Mouse (Mus musculus) hindbrain, embryonic 16.5 days (tissue): ENCODE measurements around the gene Comp. TPM values are rescaled to one million over a fixed set of nuclear protein-coding genes. Genes with fewer than 3 reads are reported as not detected.

ENCODE experiments used
- ATAC-seq: fragments of 200-750 bp; cut with Nextera tagmentation; 2 replicates; pipeline ENCODE4 v1.8.0; 2017; ENCODE audit warnings: moderate TSS enrichment, moderate library complexity
- H3K27ac ChIP-seq: fragments of 300-500 bp; sonication (generic); 2 replicates; pipeline ENCODE4 v1.5.1; 2014; ENCODE audit warnings: low read depth, mild to moderate bottlenecking, control low read depth, low read length, moderate library complexity
- H3K27me3 ChIP-seq: fragments of 300-500 bp; sonication (generic); replicated peaks from 2 replicates; pipeline ENCODE4 v1.6.1; 2014; ENCODE audit warnings: low read length; ENCODE audit not compliant: control insufficient read depth, insufficient read depth
- H3K36me3 ChIP-seq: fragments of 300-500 bp; sonication (generic); 2 replicates; pipeline ENCODE4 v1.6.1; 2014; ENCODE audit warnings: mild to moderate bottlenecking, low read length, moderate library complexity, mixed read lengths; ENCODE audit not compliant: control insufficient read depth, insufficient read depth
- H3K4me1 ChIP-seq: fragments of 300-500 bp; sonication (generic); 2 replicates; pipeline ENCODE4 v1.6.1; 2014; ENCODE audit warnings: low read depth, low read length; ENCODE audit not compliant: control insufficient read depth, insufficient read depth
- H3K4me2 ChIP-seq: fragments of 300-500 bp; sonication (generic); 2 replicates; pipeline ENCODE4 v1.6.1; 2014; ENCODE audit warnings: mild to moderate bottlenecking, low read length, control low read depth, moderate library complexity
- H3K4me3 ChIP-seq: fragments of 300-500 bp; sonication (generic); 2 replicates; pipeline ENCODE4 v1.5.1; 2014; ENCODE audit warnings: mild to moderate bottlenecking, low read length, control low read depth, moderate library complexity
- H3K9ac ChIP-seq: fragments of 300-500 bp; sonication (generic); 2 replicates; pipeline ENCODE4 v1.6.1; 2014; ENCODE audit warnings: low read depth, mild to moderate bottlenecking, control low read depth, low read length, moderate library complexity
- H3K9me3 ChIP-seq: fragments of 300-500 bp; sonication (generic); 2 replicates; pipeline ENCODE4 v1.6.1; 2014; ENCODE audit warnings: mild to moderate bottlenecking, low read length, moderate library complexity; ENCODE audit not compliant: control insufficient read depth
- WGBS: fragments of 180-500 bp; shearing (Covaris S2); extraction: QIAGEN DNeasy Blood & Tissue Kit; methylation state at CpG from one replicate; pipeline ENCODE4 v1.1.7; 2014; 5-methylcytosine and 5-hydroxymethylcytosine counted together
- polyA plus RNA-seq: library from polyadenylated mRNA; unstranded; fragments of >200 nt; fragmentation: Nextera tagmentation; extraction: Ambion mirVana; gene quantifications from 2 replicates; pipeline ENCODE4 v1.2.1, GENCODE M21; 2015

The Comp gene
- polyA plus RNA-seq, 1 experiment from 2014 or later = 0.58 TPM

GRCm38 (mm10) chr8:70360769-70361168, 12.6 kb upstream of the Comp start:
- Histone ChIP-seq H3K4me1 (no peaks in the 10 kb centered on the region), H3K9ac (no peak overlapping the region), H3K4me2 (no peak overlapping the region), H3K9me3 (no peaks in the 10 kb centered on the region), H3K27ac (no peak overlapping the region), H3K27me3 (no peaks in the 10 kb centered on the region), H3K4me3 (no peak overlapping the region), H3K36me3 (no peaks in the 10 kb centered on the region)
- ATAC-seq = no peak
- WGBS = 54% methylated on average over 4 of the region's 4 CpGs

GRCm38 (mm10) chr8:70361484-70362032, 11.8 kb upstream of the Comp start:
- WGBS = 78% methylated on average over 10 of the region's 10 CpGs
- ATAC-seq = no peak

GRCm38 (mm10) chr8:70364066-70364465, 9.3 kb upstream of the Comp start:
- no peaks in the 10 kb centered on the region for H3K4me1 ChIP-seq
- H3K4me2 ChIP-seq = no peak overlapping the region
- no peak overlapping the region for H3K4me3 ChIP-seq
- H3K9me3 ChIP-seq = no peaks in the 10 kb centered on the region
- H3K27me3 ChIP-seq = no peaks in the 10 kb centered on the region
- H3K36me3 ChIP-seq = no peaks in the 10 kb centered on the region
- 23% methylated on average over 5 of the region's 5 CpGs for WGBS
- H3K9ac ChIP-seq = no peak overlapping the region
- H3K27ac ChIP-seq = no peak overlapping the region
- no peak for ATAC-seq

More at GRCm38 (mm10) chr8:70361484-70362032, 11.8 kb upstream of the Comp start:
- H3K9me3 ChIP-seq = no peaks in the 10 kb centered on the region
- H3K4me1 ChIP-seq = no peaks in the 10 kb centered on the region
- no peak overlapping the region for H3K4me2 ChIP-seq
- H3K27me3 ChIP-seq = no peaks in the 10 kb centered on the region
- no peaks in the 10 kb centered on the region for H3K36me3 ChIP-seq
- H3K4me3 ChIP-seq = no peak overlapping the region
- no peak overlapping the region for H3K9ac ChIP-seq
- no peak overlapping the region for H3K27ac ChIP-seq

- no peak overlapping the region for H3K9ac ChIP-seq
- peaks cover 2% of the 10 kb centered on the region for H3K27me3 ChIP-seq
- no peaks in the 10 kb centered on the region for H3K9me3 ChIP-seq
- H3K36me3 ChIP-seq = no peaks in the 10 kb centered on the region
- H3K27ac ChIP-seq = no peak overlapping the region
- ATAC-seq = no peak
- WGBS = 70% methylated on average over 5 of the region's 5 CpGs
- no peak overlapping the region for H3K4me3 ChIP-seq
- no peak overlapping the region for H3K4me2 ChIP-seq
- H3K4me1 ChIP-seq = no peaks in the 10 kb centered on the region
Observed at GRCm38 (mm10) chr8:70366588-70366987, 6.8 kb upstream of the Comp start.

- no peak overlapping the region for H3K27ac ChIP-seq
- WGBS = 67% methylated on average over 7 of the region's 7 CpGs
- no peaks in the 10 kb centered on the region for H3K36me3 ChIP-seq
- no peak overlapping the region for H3K9ac ChIP-seq
- H3K4me2 ChIP-seq = no peak overlapping the region
- no peak for ATAC-seq
- peaks cover 40% of the 10 kb centered on the region for H3K27me3 ChIP-seq
- H3K4me3 ChIP-seq = no peak overlapping the region
- peaks cover 14% of the 10 kb centered on the region; the same call in 1 of the 2 replicates for H3K4me1 ChIP-seq
- peaks cover 3% of the 10 kb centered on the region; the same call in 1 of the 2 replicates for H3K9me3 ChIP-seq
Observed at GRCm38 (mm10) chr8:70370476-70370875, 2.9 kb upstream of the Comp start.

- ATAC-seq = no peak
- no peak overlapping the region for H3K4me2 ChIP-seq
Observed at GRCm38 (mm10) chr8:70371951-70372350, 1.4 kb upstream of the Comp start.

GRCm38 (mm10) chr8:70374318-70374927, 1.1 kb downstream of the Comp start:
- Histone ChIP-seq H3K9ac (peak overlapping the region; percentile 45; the same call in 1 of the 2 replicates), H3K4me2 (peak overlapping the region; percentile 59), H3K9me3 (peaks cover 3% of the 10 kb centered on the region; the same call in 1 of the 2 replicates), H3K27ac (no peak overlapping the region), H3K36me3 (peaks cover 1% of the 10 kb centered on the region; the same call in 1 of the 2 replicates), H3K27me3 (peaks cover 76% of the 10 kb centered on the region), H3K4me1 (peaks cover 19% of the 10 kb centered on the region; the same call in 1 of the 2 replicates), H3K4me3 (peak overlapping the region; percentile 37)
- peak; percentile 50 for ATAC-seq
- under 1% methylated on average over 38 of the region's 53 CpGs for WGBS

More at GRCm38 (mm10) chr8:70371951-70372350, 1.4 kb upstream of the Comp start:
- 37% methylated on average over 6 of the region's 6 CpGs for WGBS
- H3K9ac ChIP-seq = no peak overlapping the region
- no peak overlapping the region for H3K27ac ChIP-seq
- H3K36me3 ChIP-seq = no peaks in the 10 kb centered on the region
- peaks cover 19% of the 10 kb centered on the region; the same call in 1 of the 2 replicates for H3K4me1 ChIP-seq
- H3K27me3 ChIP-seq = peaks cover 54% of the 10 kb centered on the region
- H3K4me3 ChIP-seq = no peak overlapping the region
- peaks cover 3% of the 10 kb centered on the region; the same call in 1 of the 2 replicates for H3K9me3 ChIP-seq

GRCm38 (mm10) chr8:70375212-70375859, 2.0 kb downstream of the Comp start:
- WGBS = 7% methylated on average over 35 of the region's 35 CpGs
- Histone ChIP-seq H3K36me3 (peaks cover 2% of the 10 kb centered on the region; the same call in 1 of the 2 replicates), H3K4me1 (peaks cover 19% of the 10 kb centered on the region; the same call in 1 of the 2 replicates), H3K4me2 (no peak overlapping the region), H3K27me3 (peaks cover 78% of the 10 kb centered on the region), H3K27ac (no peak overlapping the region), H3K9ac (no peak overlapping the region), H3K4me3 (no peak overlapping the region; the same call in 1 of the 2 replicates), H3K9me3 (peaks cover 3% of the 10 kb centered on the region; the same call in 1 of the 2 replicates)
- ATAC-seq = no peak

- Histone ChIP-seq H3K4me1 (peaks cover 19% of the 10 kb centered on the region; the same call in 1 of the 2 replicates), H3K27ac (no peak overlapping the region)
- WGBS = 8% methylated on average over 36 of the region's 37 CpGs
Observed at GRCm38 (mm10) chr8:70376275-70376741, 3.0 kb downstream of the Comp start.

More at GRCm38 (mm10) chr8:70376275-70376741, 3.0 kb downstream of the Comp start:
- Histone ChIP-seq H3K36me3 (peaks cover 2% of the 10 kb centered on the region; the same call in 1 of the 2 replicates), H3K9ac (peak overlapping the region; percentile 8), H3K9me3 (peaks cover 3% of the 10 kb centered on the region; the same call in 1 of the 2 replicates), H3K4me2 (no peak overlapping the region; the same call in 1 of the 2 replicates), H3K27me3 (peaks cover 78% of the 10 kb centered on the region), H3K4me3 (peak overlapping the region; percentile 6; the same call in 1 of the 2 replicates)
- ATAC-seq = no peak
